ENCODE assay signal across 14 mouse cellular contexts in the genomic region with DNA sequence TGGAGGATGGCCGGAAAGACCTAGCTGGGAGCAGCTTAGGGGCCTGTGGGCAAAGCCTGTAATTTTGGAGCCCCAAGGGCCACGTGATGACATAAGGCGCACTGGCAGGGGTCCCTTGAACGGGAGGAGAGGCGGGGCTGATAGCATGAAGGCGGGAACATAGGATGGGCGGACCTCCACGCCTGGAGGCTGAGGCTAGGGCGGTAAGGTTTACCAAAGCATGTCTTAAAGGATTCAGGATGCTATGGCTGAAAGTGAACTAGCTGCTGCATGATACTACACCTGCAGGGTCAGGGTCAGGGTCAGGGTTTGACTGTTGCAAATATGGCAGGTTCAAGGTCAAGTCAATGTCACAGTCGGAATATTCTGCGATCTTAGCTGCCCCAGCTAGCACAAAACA. TPM values are rescaled to one million over a fixed set of nuclear protein-coding genes. Genes with fewer than 3 reads are reported as not detected.
A peak's percentile ranks its signal among the peaks of the same experiment; 100 is the strongest.
DNase-seq lines count a peak whose midpoint lies in the region; ATAC-seq and TF ChIP-seq lines count a peak whose summit lies in the region.
"Had no signal": no experiment of that assay in that cellular context is flagged by ENCODE, and none has a peak within 500 bp of the region (broad histone marks: within the 10 kb centered on the region; RNA-seq: fewer than 3 reads in every experiment).

No protein-coding gene starts in this region.

- peak overlapping the region; percentile 60 for H3K4me2 ChIP-seq in heart, embryonic 13.5 days
- 0 out of 2 replicates have a peak overlapping the region, but pooled peaks have one; percentile 8 for H3K4me2 ChIP-seq in lung, postnatal 0 days (replicated peaks; ENCODE audit: low read depth, low read length)
- peak overlapping the region; percentile 19; the same call in 1 of the 2 replicates for H3K4me2 ChIP-seq in forebrain, embryonic 15.5 days (replicated peaks)
- H3K4me2 ChIP-seq in neural tube, embryonic 12.5 days (replicated peaks): 0 out of 2 replicates have a peak overlapping the region, but pooled peaks have one; percentile 19

- no peak for ATAC-seq in heart, embryonic 13.5 days (ENCODE audit: extremely low read depth, insufficient number of reproducible peaks, low FRiP score, low TSS enrichment)
- no peak for ATAC-seq in lung, postnatal 0 days
- ATAC-seq in forebrain, embryonic 15.5 days (replicated peaks): 0 out of 2 replicates have a peak, but pooled peaks have one; percentile 38
- no peak for ATAC-seq in neural tube, embryonic 12.5 days (ENCODE audit: low FRiP score, low read depth)

- peak overlapping the region; percentile 18 for H3K4me3 ChIP-seq in heart, embryonic 13.5 days
- H3K4me3 ChIP-seq in lung, postnatal 0 days (ENCODE audit: low read depth, low read length): no peak overlapping the region
- H3K4me3 ChIP-seq in forebrain, embryonic 15.5 days: no peak overlapping the region
- H3K4me3 ChIP-seq in neural tube, embryonic 12.5 days: no peak overlapping the region
- H3K4me3 ChIP-seq: myocyte had no signal

- H3K27me3 ChIP-seq in heart, embryonic 13.5 days (replicated peaks): peaks cover 19% of the 10 kb centered on the region
- no peaks in the 10 kb centered on the region for H3K27me3 ChIP-seq in lung, postnatal 0 days (replicated peaks; ENCODE audit: insufficient read depth, low read length)
- H3K27me3 ChIP-seq in forebrain, embryonic 15.5 days: no peaks in the 10 kb centered on the region
- no peaks in the 10 kb centered on the region for H3K27me3 ChIP-seq in neural tube, embryonic 12.5 days (replicated peaks)

- H3K9me3 ChIP-seq in heart, embryonic 13.5 days: no peaks in the 10 kb centered on the region
- H3K9me3 ChIP-seq in lung, postnatal 0 days (ENCODE audit: low read length): no peaks in the 10 kb centered on the region
- H3K9me3 ChIP-seq in forebrain, embryonic 15.5 days: no peaks in the 10 kb centered on the region
- no peaks in the 10 kb centered on the region for H3K9me3 ChIP-seq in neural tube, embryonic 12.5 days

- no peak for TF ChIP-seq EP300 in lung, postnatal 0 days (IDR thresholded peaks at IDR 0.05)

- DNase-seq in heart, adult 18-20 months: no peak
- DNase-seq in lung, postnatal 0 days (ENCODE audit: low spot score): no peak
- DNase-seq in lung, postnatal 25 days (ENCODE audit: low spot score): no peak
- no peak for DNase-seq in ovary, postnatal 14 days (ENCODE audit: low spot score)
- no peak for DNase-seq in embryo, embryonic 10 days (ENCODE audit: low spot score)
- DNase-seq: lung, adult 18-20 months; right cerebral cortex, postnatal 25 days; thymus, adult 18-20 months had no signal

- H3K9ac ChIP-seq in heart, embryonic 13.5 days: 0 out of 2 replicates have a peak overlapping the region, but pooled peaks have one; percentile 14
- H3K9ac ChIP-seq in lung, postnatal 0 days (replicated peaks; ENCODE audit: low read depth): no peak overlapping the region
- H3K9ac ChIP-seq in forebrain, embryonic 15.5 days (replicated peaks): no peak overlapping the region
- no peak overlapping the region for H3K9ac ChIP-seq in neural tube, embryonic 12.5 days

- 50% methylated on average over 11 of the region's 11 CpGs for WGBS in heart, embryonic 13.5 days
- 63% methylated on average over 11 of the region's 11 CpGs for WGBS in lung, postnatal 0 days
- WGBS in forebrain, embryonic 15.5 days: 76% methylated on average over 11 of the region's 11 CpGs
- 54% methylated on average over 11 of the region's 11 CpGs for WGBS in neural tube, embryonic 12.5 days

- no peak overlapping the region for H3K27ac ChIP-seq in heart, embryonic 13.5 days (replicated peaks)
- H3K27ac ChIP-seq in lung, postnatal 0 days (ENCODE audit: low read length): no peak overlapping the region
- no peak overlapping the region for H3K27ac ChIP-seq in forebrain, embryonic 15.5 days (replicated peaks)
- H3K27ac ChIP-seq in neural tube, embryonic 12.5 days: no peak overlapping the region

- H3K4me1 ChIP-seq in heart, embryonic 13.5 days: no peaks in the 10 kb centered on the region
- H3K4me1 ChIP-seq in lung, postnatal 0 days (ENCODE audit: insufficient read depth, low read depth, low read length): no peaks in the 10 kb centered on the region
- no peaks in the 10 kb centered on the region for H3K4me1 ChIP-seq in forebrain, embryonic 15.5 days
- H3K4me1 ChIP-seq in neural tube, embryonic 12.5 days: no peaks in the 10 kb centered on the region

- no peaks in the 10 kb centered on the region for H3K36me3 ChIP-seq in heart, embryonic 13.5 days
- H3K36me3 ChIP-seq in lung, postnatal 0 days (ENCODE audit: insufficient read depth, low read length): no peaks in the 10 kb centered on the region
- H3K36me3 ChIP-seq in forebrain, embryonic 15.5 days: no peaks in the 10 kb centered on the region
- H3K36me3 ChIP-seq in neural tube, embryonic 12.5 days: no peaks in the 10 kb centered on the region

- no peak for TF ChIP-seq CTCF in lung, postnatal 0 days (IDR thresholded peaks at IDR 0.05)

RNA-seq across cellular contexts. Expression of a gene that starts 28.8 kb away (rescaled TPM):
- polyA plus RNA-seq in heart, embryonic 13.5 days (2015; fragmentation: Nextera tagmentation; extraction: Ambion mirVana): 0.19 and 0.43 TPM in 2 replicates
- total RNA-seq in heart, adult 18-20 months (2021): under 1 TPM in 1 of 2 experiments, not detected in 1; 0.15 TPM
- polyA plus RNA-seq in lung, postnatal 0 days (2015; fragmentation: Nextera tagmentation; extraction: Ambion mirVana): 0.06 and 0.13 TPM in 2 replicates
- polyA plus RNA-seq in forebrain, embryonic 15.5 days (2015; fragmentation: Nextera tagmentation; extraction: Ambion mirVana): not detected in 2 replicates
- not detected in 2 replicates for polyA plus RNA-seq in neural tube, embryonic 12.5 days (2016; fragmentation: Nextera tagmentation; extraction: Ambion mirVana)
- total RNA-seq: layer of hippocampus, postnatal 14 days had no signal
- polyA plus RNA-seq: C2C12, myocyte had no signal

Comparison
In these comparisons a context has a peak if more than half of its experiments do, and no peak if none do; other contexts are left out.
1. H3K4me2 ChIP-seq: peak in every context shown above with its lines; median percentile 60 in heart, embryonic 13.5 days; 19 in forebrain, embryonic 15.5 days; 19 in neural tube, embryonic 12.5 days; 8 in lung, postnatal 0 days.